Mouse (Mus musculus) liver, adult 2 months (tissue): ENCODE data around the gene 4931409K22Rik. TPM values are rescaled to one million over a fixed set of nuclear protein-coding genes. Genes with fewer than 3 reads are reported as not detected.

ENCODE experiments used
- DNase-seq: peaks from one replicate; pipeline ENCODE4 v3.0.0-alpha.2; 2011; ENCODE audit warnings: low read depth, low spot score; ENCODE audit errors: extremely low read depth
- H3K27ac ChIP-seq: fragments of 200-500 bp; replicated peaks from 2 replicates; pipeline ENCODE4 v1.5.1; 2012; ENCODE audit warnings: low read depth, mild to moderate bottlenecking, control low read depth, inconsistent platforms, low read length; ENCODE audit not compliant: insufficient read depth
- H3K27me3 ChIP-seq: fragments of 200-500 bp; 2 replicates; pipeline ENCODE4 v1.6.1; 2012; ENCODE audit warnings: mild to moderate bottlenecking, moderate library complexity, low read length, inconsistent platforms; ENCODE audit not compliant: control insufficient read depth, insufficient read depth
- H3K36me3 ChIP-seq: fragments of 200-500 bp; 2 replicates; pipeline ENCODE4 v1.6.1; 2012; ENCODE audit warnings: low read length, inconsistent platforms; ENCODE audit not compliant: control insufficient read depth, insufficient read depth
- H3K4me1 ChIP-seq: fragments of 200-500 bp; 2 replicates; pipeline ENCODE4 v1.6.1; 2011; ENCODE audit warnings: low read length; ENCODE audit not compliant: control insufficient read depth, insufficient read depth
- H3K4me3 ChIP-seq: fragments of 200-500 bp; 2 replicates; pipeline ENCODE4 v1.5.1; 2011; ENCODE audit warnings: low read depth, mild to moderate bottlenecking, control low read depth, low read length, moderate library complexity; ENCODE audit not compliant: insufficient read depth
- H3K79me2 ChIP-seq: fragments of 200-500 bp; 2 replicates; pipeline ENCODE4 v1.6.1; 2012; ENCODE audit warnings: inconsistent platforms, mild to moderate bottlenecking, low read length, moderate library complexity; ENCODE audit not compliant: control insufficient read depth, insufficient read depth
- H3K9ac ChIP-seq: fragments of 200-500 bp; 2 replicates; pipeline ENCODE4 v1.6.1; 2012; ENCODE audit warnings: low read depth, mild to moderate bottlenecking, control low read depth, inconsistent platforms, low read length
- CTCF ChIP-seq: fragments of 200-500 bp; IDR thresholded peaks from 2 replicates; pipeline ENCODE4 v1.5.1; 2011; ENCODE audit warnings: low read depth, low read length, control low read depth
- POLR2A ChIP-seq: fragments of 200-500 bp; IDR thresholded peaks from 2 replicates; pipeline ENCODE4 v1.6.1; 2011; ENCODE audit warnings: low read length, control low read depth; ENCODE audit not compliant: insufficient read depth; ENCODE audit errors: extremely low read depth
- WGBS: fragments of 180-500 bp; shearing (Covaris S2); methylation state at CpG from one replicate; pipeline ENCODE4 v1.1.7; 2018; 5-methylcytosine and 5-hydroxymethylcytosine counted together
- polyA plus RNA-seq: library from polyadenylated mRNA; depleted of rRNA; stranded (reverse); fragments of >200 nt; gene quantifications from 2 replicates; pipeline ENCODE4 v1.2.3, GENCODE M21; 2012
- total RNA-seq: library from RNA; depleted of rRNA; stranded (reverse); fragments of >200 nt; gene quantifications from 2 replicates; pipeline ENCODE4 v1.2.3, GENCODE M21; 2014

4931409K22Rik gene
- total and polyA plus RNA-seq, 2 experiments, result not detected

- Histone ChIP-seq H3K9ac (no peak overlapping the region), H3K27ac (no peak overlapping the region), H3K36me3 (no peaks in the 10 kb centered on the region), H3K4me1 (peaks cover 15% of the 10 kb centered on the region), H3K79me2 (no peaks in the 10 kb centered on the region), H3K4me3 (no peak overlapping the region), H3K27me3 (no peaks in the 10 kb centered on the region)
- DNase-seq, result no peak
- no peak for TF ChIP-seq POLR2A
- no peak for TF ChIP-seq CTCF
- 31% methylated on average over 8 of the region's 8 CpGs for WGBS
These were observed 42.5 kb upstream of the 4931409K22Rik start for GRCm38 (mm10) chr5:24599137-24599536.

GRCm38 (mm10) chr5:24598570-24599006 lies 42.0 kb upstream of the 4931409K22Rik start:
- Histone ChIP-seq H3K9ac (peak overlapping the region; percentile 57), H3K27me3 (no peaks in the 10 kb centered on the region), H3K36me3 (no peaks in the 10 kb centered on the region), H3K4me1 (peaks cover 13% of the 10 kb centered on the region), H3K79me2 (no peaks in the 10 kb centered on the region), H3K4me3 (peak overlapping the region; percentile 32; the same call in 1 of the 2 replicates), H3K27ac (no peak overlapping the region)
- TF ChIP-seq POLR2A, result no peak
- TF ChIP-seq CTCF, result peak; percentile 49; the same call in 1 of the 2 replicates
- WGBS, result 2% methylated on average over 41 of the region's 41 CpGs
- no peak for DNase-seq

GRCm38 (mm10) chr5:24597901-24598569 lies 41.4 kb upstream of the 4931409K22Rik start:
- Histone ChIP-seq H3K79me2 (no peaks in the 10 kb centered on the region), H3K27me3 (no peaks in the 10 kb centered on the region), H3K9ac (peak overlapping the region; percentile 57; the same call in 1 of the 2 replicates), H3K36me3 (no peaks in the 10 kb centered on the region), H3K27ac (no peak overlapping the region), H3K4me3 (peak overlapping the region; percentile 32; the same call in 1 of the 2 replicates), H3K4me1 (peaks cover 8% of the 10 kb centered on the region)
- 31% methylated on average over 15 of the region's 15 CpGs for WGBS
- TF ChIP-seq CTCF, result no peak
- TF ChIP-seq POLR2A, result no peak
- DNase-seq, result no peak

GRCm38 (mm10) chr5:24597221-24597728 lies 40.7 kb upstream of the 4931409K22Rik start:
- TF ChIP-seq CTCF (peak; percentile 38; the same call in 1 of the 2 replicates), POLR2A (no peak)
- 54% methylated on average over 2 of the region's 2 CpGs for WGBS
- H3K79me2 ChIP-seq, result no peaks in the 10 kb centered on the region
- H3K36me3 ChIP-seq, result no peaks in the 10 kb centered on the region
- DNase-seq, result peak; percentile 65
- H3K4me1 ChIP-seq, result peaks cover 8% of the 10 kb centered on the region
- H3K9ac ChIP-seq, result no peak overlapping the region
- no peaks in the 10 kb centered on the region for H3K27me3 ChIP-seq
- no peak overlapping the region for H3K27ac ChIP-seq
- H3K4me3 ChIP-seq, result no peak overlapping the region

- TF ChIP-seq POLR2A (no peak), CTCF (no peak)
- no peaks in the 10 kb centered on the region for H3K79me2 ChIP-seq
- no peak overlapping the region for H3K9ac ChIP-seq
- H3K36me3 ChIP-seq, result no peaks in the 10 kb centered on the region
- peak overlapping the region; percentile 40 for H3K4me3 ChIP-seq
- H3K4me1 ChIP-seq, result peaks cover 8% of the 10 kb centered on the region
- no peak for DNase-seq
- no peak overlapping the region for H3K27ac ChIP-seq
- H3K27me3 ChIP-seq, result no peaks in the 10 kb centered on the region
- 55% methylated on average over 11 of the region's 11 CpGs for WGBS
These were observed 40.0 kb upstream of the 4931409K22Rik start for GRCm38 (mm10) chr5:24596519-24597171.
